Mouse (Mus musculus): ENCODE measurements around the gene Unc93b1.

GRCm38 (mm10) chr19:3919928-3920327 lies 15.1 kb upstream of the Unc93b1 start:
- TF ChIP-seq EP300 (IDR thresholded peaks at IDR 0.05; ENCODE audit: low read depth) (no peak), CTCF (IDR thresholded peaks at IDR 0.05; ENCODE audit: low read depth) (no peak)
